Comparison of ENCODE assay signal across 8 mouse cellular contexts in genomic region chr3:110250839-110251700, GRCm38 (mm10). TPM values are rescaled to one million over a fixed set of nuclear protein-coding genes. Genes with fewer than 3 reads are reported as not detected.
A peak's percentile ranks its signal among the peaks of the same experiment; 100 is the strongest.
DNase-seq lines count a peak whose midpoint lies in the region; ATAC-seq and TF ChIP-seq lines count a peak whose summit lies in the region.

Prmt6 (minus strand) TSS chr3:110250998.

- no peaks in the 10 kb centered on the region for H3K9me3 ChIP-seq in forebrain, embryonic 15.5 days
- no peaks in the 10 kb centered on the region for H3K9me3 ChIP-seq in liver, postnatal 0 days (ENCODE audit: low read length)

- peak; percentile 82 for DNase-seq in MN1 (ENCODE audit: low spot score)
- DNase-seq in cerebellum, adult 18-20 months = peak; percentile 93 to 94
- peak; percentile 82 for DNase-seq in heart, postnatal 25 days (ENCODE audit: low spot score)
- peak; percentile 92 for DNase-seq in layer of hippocampus, adult 11-12 months (ENCODE audit: low spot score)
- peak; percentile 88 for DNase-seq in liver, postnatal 0 days
- DNase-seq in thymus, postnatal 0 days (ENCODE audit: low spot score) = peak; percentile 91

- intact Hi-C loops in heart, postnatal 25 days (cut with DNase I) = no loop called here

- no peak for TF ChIP-seq CTCF in liver, postnatal 0 days (IDR thresholded peaks at IDR 0.05; ENCODE audit: low read depth)

- peaks cover 15% of the 10 kb centered on the region; the same call in 1 of the 2 replicates for H3K36me3 ChIP-seq in forebrain, embryonic 15.5 days
- no peaks in the 10 kb centered on the region; the same call in 1 of the 2 replicates for H3K36me3 ChIP-seq in liver, postnatal 0 days (replicated peaks; ENCODE audit: insufficient read depth, low read length)

- H3K27me3 ChIP-seq in forebrain, embryonic 15.5 days = no peaks in the 10 kb centered on the region
- H3K27me3 ChIP-seq in liver, postnatal 0 days (ENCODE audit: insufficient read depth, low read length) = no peaks in the 10 kb centered on the region

- H3K9ac ChIP-seq in forebrain, embryonic 15.5 days (replicated peaks) = peak within 1 kb of the TSS; percentile 96
- H3K9ac ChIP-seq in liver, postnatal 0 days (replicated peaks) = peak within 1 kb of the TSS; percentile 94

- peak within 1 kb of the TSS; percentile 68 for H3K4me2 ChIP-seq in forebrain, embryonic 15.5 days (replicated peaks)
- H3K4me2 ChIP-seq in liver, postnatal 0 days (ENCODE audit: low read depth, low read length) = peak within 1 kb of the TSS; percentile 90

- H3K4me3 ChIP-seq in forebrain, embryonic 15.5 days = peak within 1 kb of the TSS; percentile 95
- peak within 1 kb of the TSS; percentile 96 for H3K4me3 ChIP-seq in liver, postnatal 0 days (ENCODE audit: low read depth, low read length)

- ATAC-seq in forebrain, embryonic 15.5 days (replicated peaks) = peak; percentile 96
- peak; percentile 86 for ATAC-seq in liver, postnatal 0 days
- ATAC-seq in neutrophil, adult 5-6 weeks (ENCODE audit: extremely low read depth, insufficient number of reproducible peaks, low FRiP score, poor library complexity, severe bottlenecking) = peak; percentile 77

- H3K4me1 ChIP-seq in forebrain, embryonic 15.5 days = peaks cover 18% of the 10 kb centered on the region
- peaks cover 13% of the 10 kb centered on the region for H3K4me1 ChIP-seq in liver, postnatal 0 days (ENCODE audit: insufficient read depth)

- peak within 1 kb of the TSS; percentile 96 for H3K27ac ChIP-seq in forebrain, embryonic 15.5 days (replicated peaks)
- H3K27ac ChIP-seq in liver, postnatal 0 days (ENCODE audit: low read depth) = peak within 1 kb of the TSS; percentile 60

- no peak for TF ChIP-seq EP300 in liver, postnatal 0 days (IDR thresholded peaks at IDR 0.05; ENCODE audit: low read depth)

- 20% methylated on average over 38 of the region's 38 CpGs for WGBS in forebrain, embryonic 15.5 days
- 19% methylated on average over 35 of the region's 38 CpGs for WGBS in liver, postnatal 0 days (ENCODE audit: insufficient replicate concordance)

RNA-seq across cellular contexts. Expression of gene Prmt6, which starts in this region (rescaled TPM):
- polyA plus RNA-seq in forebrain, embryonic 15.5 days (2015; fragmentation: Nextera tagmentation; extraction: Ambion mirVana) = 24.1 and 25.9 TPM in 2 replicates
- total RNA-seq in heart, postnatal 25 days (2021) = 1 to 10 TPM; 3.5 to 4.1 TPM
- 6.3 and 7.1 TPM in 2 replicates for polyA plus RNA-seq in liver, postnatal 0 days (2015; fragmentation: Nextera tagmentation; extraction: Ambion mirVana)
- total RNA-seq in neutrophil, adult 5-6 weeks (2017) = 6.3 and 9.0 TPM in 2 replicates
- 19.7 and 20.9 TPM in 2 replicates for polyA plus RNA-seq in thymus, postnatal 0 days (2015; fragmentation: Nextera tagmentation; extraction: Ambion mirVana)

Comparison
In these comparisons a context has a peak if more than half of its experiments do, and no peak if none do; other contexts are left out.
1. Peak in every context shown above with its lines: DNase-seq, ATAC-seq, H3K4me3 ChIP-seq and H3K27ac ChIP-seq.